Mouse (Mus musculus): ENCODE results near the gene Map4k1.

GRCm38 (mm10) chr7:28943451-28944180 lies 38.2 kb upstream of the Map4k1 start:
- TF ChIP-seq CTCF (IDR thresholded peaks at IDR 0.05; ENCODE audit: insufficient read depth, low read depth, low read length) (no peak), POLR2A (IDR thresholded peaks at IDR 0.05; ENCODE audit: insufficient read depth, low read depth, low read length) (no peak)

Measured in olfactory bulb, adult 2 months (tissue).